9 mouse cellular contexts compared by ENCODE assay signal in the genomic region with DNA sequence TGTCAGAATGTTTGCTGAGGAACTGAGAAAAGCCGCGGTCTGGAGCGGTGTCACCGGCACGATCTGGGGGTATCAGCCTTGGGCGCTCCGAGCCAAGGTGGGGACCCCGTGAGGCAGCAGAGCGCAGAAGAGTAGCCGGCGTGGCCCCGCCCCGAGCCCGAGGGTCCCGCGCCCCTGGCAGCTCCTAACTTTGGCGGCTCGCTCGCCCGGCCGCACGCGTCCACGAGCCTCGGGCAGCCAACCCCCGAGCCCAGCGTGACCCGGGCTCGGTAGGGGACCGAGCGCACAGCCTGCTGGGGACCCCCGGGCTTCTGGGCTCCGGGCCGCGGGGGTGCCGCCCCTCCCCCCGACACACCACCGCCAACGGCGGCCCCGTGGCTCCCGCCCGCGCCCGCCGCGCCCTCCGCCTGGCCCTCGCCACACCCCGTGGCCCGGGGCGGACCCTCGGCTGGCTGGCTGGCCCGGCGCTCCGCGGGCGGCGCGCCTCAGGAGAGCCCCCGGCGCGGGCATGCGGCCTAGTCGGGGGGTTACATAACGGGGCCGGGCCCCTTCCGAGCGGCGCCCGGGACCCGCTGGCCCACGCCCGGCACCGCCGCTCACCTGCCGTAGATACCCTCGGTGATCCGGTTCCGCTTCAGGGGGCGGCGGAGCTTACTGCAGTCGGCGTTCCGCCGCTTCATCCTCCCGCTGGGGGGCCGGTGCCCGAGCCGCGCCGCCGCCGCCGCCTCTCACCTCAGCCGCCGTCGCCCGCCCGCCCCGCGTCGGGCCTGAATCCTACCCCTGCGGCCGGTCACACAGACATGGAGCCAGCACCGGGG. TPM values are rescaled to one million over a fixed set of nuclear protein-coding genes. Genes with fewer than 3 reads are reported as not detected.
DNase-seq lines count a peak whose midpoint lies in the region; ATAC-seq and TF ChIP-seq lines count a peak whose summit lies in the region.
"Had no signal": no experiment of that assay in that cellular context is flagged by ENCODE, and none has a peak within 500 bp of the region (broad histone marks: within the 10 kb centered on the region; RNA-seq: fewer than 3 reads in every experiment).

No protein-coding gene starts in this region.

- H3K4me2 ChIP-seq in CH12.LX (ENCODE audit: insufficient read depth, low read depth, poor library complexity, severe bottlenecking) = peak overlapping the region; percentile 80
- H3K4me2 ChIP-seq in heart, postnatal 0 days (ENCODE audit: low read depth, low read length) = peak overlapping the region; percentile 99
- peak overlapping the region; percentile 83 for H3K4me2 ChIP-seq in limb, embryonic 13.5 days (replicated peaks)
- H3K4me2 ChIP-seq in midbrain, embryonic 13.5 days (replicated peaks) = peak overlapping the region; percentile 83

- no peak for TF ChIP-seq RAD21 in CH12.LX (IDR thresholded peaks at IDR 0.05; ENCODE audit: low read depth, low read length)

- peak; percentile 28 for ATAC-seq in heart, postnatal 0 days (ENCODE audit: insufficient read depth, low read depth)
- peak; percentile 4; the same call in 1 of the 2 replicates for ATAC-seq in limb, embryonic 13.5 days (ENCODE audit: low FRiP score, low read depth)
- ATAC-seq in midbrain, embryonic 13.5 days = peak; percentile 9

- WGBS in heart, postnatal 0 days = under 1% methylated on average over 69 of the region's 106 CpGs
- under 1% methylated on average over 71 of the region's 106 CpGs for WGBS in limb, embryonic 13.5 days
- under 1% methylated on average over 94 of the region's 106 CpGs for WGBS in midbrain, embryonic 13.5 days

- DNase-seq in adrenal gland, postnatal 10 days = peak; percentile 73
- no peak for DNase-seq in adrenal gland, adult (ENCODE audit: inconsistent age in 2 of 2, low spot score in 1 of 2)
- peak; percentile 24 for DNase-seq in CH12.LX (ENCODE audit: extremely low read depth)
- DNase-seq in embryo, embryonic 9.5 days (ENCODE audit: extremely low spot score) = peak; percentile 60
- peak; percentile 27 for DNase-seq in heart, postnatal 0 days (ENCODE audit: low spot score)
- peak; percentile 70 to 87 for DNase-seq in spleen, postnatal 4 days (ENCODE audit: low spot score in 2 of 2)

- H3K4me3 ChIP-seq in CH12.LX (replicated peaks in 1 of 3; ENCODE audit: low read depth in 2 of 3, low read length in 2 of 3, poor library complexity in 1 of 3) = peak overlapping the region; percentile 55 to 95 (median 75)
- peak overlapping the region; percentile 84 for H3K4me3 ChIP-seq in heart, postnatal 0 days (ENCODE audit: low read depth, low read length)
- peak overlapping the region; percentile 98 for H3K4me3 ChIP-seq in limb, embryonic 13.5 days
- H3K4me3 ChIP-seq in midbrain, embryonic 13.5 days (replicated peaks) = peak overlapping the region; percentile 98

- dilution Hi-C loops in CH12.LX (cut with MboI; ENCODE audit: extremely low pct_ligation_motif_present, extremely low pct_unique_long_range_greater_than_20kb, low sequenced_read_pairs) = no loop called here

- no peak for TF ChIP-seq POLR2A in CH12.LX (IDR thresholded peaks at IDR 0.05; ENCODE audit: low read depth, low read length)

- peaks cover 4 to 13% of the 10 kb centered on the region in 2 experiments; a peak in 2 of 4 replicates for H3K4me1 ChIP-seq in CH12.LX (ENCODE audit: control insufficient read depth in 1 of 2, insufficient read depth in 2 of 2)
- peaks cover 26% of the 10 kb centered on the region for H3K4me1 ChIP-seq in heart, postnatal 0 days (ENCODE audit: control insufficient read depth, insufficient read depth)
- H3K4me1 ChIP-seq in limb, embryonic 13.5 days = peaks cover 36% of the 10 kb centered on the region
- H3K4me1 ChIP-seq in midbrain, embryonic 13.5 days (replicated peaks) = peaks cover 39% of the 10 kb centered on the region

- H3K27me3 ChIP-seq in CH12.LX (replicated peaks) = peaks cover 22% of the 10 kb centered on the region
- H3K27me3 ChIP-seq in heart, postnatal 0 days (ENCODE audit: control insufficient read depth, insufficient read depth, low read length) = 0 out of 2 replicates have a peak, but pooled peaks cover 4% of the 10 kb centered on the region
- H3K27me3 ChIP-seq in limb, embryonic 13.5 days = no peaks in the 10 kb centered on the region
- peaks cover 20% of the 10 kb centered on the region for H3K27me3 ChIP-seq in midbrain, embryonic 13.5 days

- peak overlapping the region; percentile 83 for H3K9ac ChIP-seq in CH12.LX (ENCODE audit: insufficient read depth, low read depth)
- peak overlapping the region; percentile 94 for H3K9ac ChIP-seq in heart, postnatal 0 days (replicated peaks; ENCODE audit: low read depth, low read length)
- H3K9ac ChIP-seq in limb, embryonic 13.5 days = peak overlapping the region; percentile 97
- peak overlapping the region; percentile 100 for H3K9ac ChIP-seq in midbrain, embryonic 13.5 days (replicated peaks)

- no peak for TF ChIP-seq EP300 in CH12.LX (IDR thresholded peaks at IDR 0.05; ENCODE audit: low read length)
- peak; percentile 16; the same call in 1 of the 2 replicates for TF ChIP-seq EP300 in heart, postnatal 0 days (IDR thresholded peaks at IDR 0.05; ENCODE audit: low read depth)

- peaks cover 3% of the 10 kb centered on the region; the same call in 1 of the 2 replicates for H3K79me2 ChIP-seq in CH12.LX (replicated peaks; ENCODE audit: control insufficient read depth, extremely low read depth, insufficient read depth, poor library complexity, severe bottlenecking)

- in situ Hi-C loops in CH12.LX (cut with MboI; ENCODE audit: low pct_ligation_motif_present, low pct_unique_long_range_greater_than_20kb, low sequenced_read_pairs) = no loop called here

- H3K36me3 ChIP-seq in CH12.LX (replicated peaks in 1 of 2; ENCODE audit: control insufficient read depth in 1 of 2, insufficient read depth in 1 of 2, low read length in 1 of 2) = peaks cover 0 to 2% of the 10 kb centered on the region in 2 experiments
- no peaks in the 10 kb centered on the region for H3K36me3 ChIP-seq in heart, postnatal 0 days (replicated peaks; ENCODE audit: control insufficient read depth, insufficient read depth, low read length)
- no peaks in the 10 kb centered on the region for H3K36me3 ChIP-seq in limb, embryonic 13.5 days
- H3K36me3 ChIP-seq in midbrain, embryonic 13.5 days = no peaks in the 10 kb centered on the region

- H3K9me3 ChIP-seq in CH12.LX (replicated peaks; ENCODE audit: low read length) = no peaks in the 10 kb centered on the region
- no peaks in the 10 kb centered on the region for H3K9me3 ChIP-seq in heart, postnatal 0 days (replicated peaks; ENCODE audit: control insufficient read depth, low read length)
- H3K9me3 ChIP-seq in limb, embryonic 13.5 days = no peaks in the 10 kb centered on the region
- no peaks in the 10 kb centered on the region for H3K9me3 ChIP-seq in midbrain, embryonic 13.5 days

- TF ChIP-seq CTCF in CH12.LX (conservative IDR thresholded peaks at IDR 0.05 in 1 of 2, IDR thresholded peaks at IDR 0.05 in 1 of 2; ENCODE audit: low read depth in 2 of 2, low read length in 2 of 2) = no peak
- no peak for TF ChIP-seq CTCF in heart, postnatal 0 days (IDR thresholded peaks at IDR 0.05; ENCODE audit: low read depth)

- no peak overlapping the region for H3K27ac ChIP-seq in CH12.LX (ENCODE audit: insufficient read depth, low read depth)
- H3K27ac ChIP-seq in heart, postnatal 0 days (ENCODE audit: low read depth) = peak overlapping the region; percentile 92
- H3K27ac ChIP-seq in limb, embryonic 13.5 days = peak overlapping the region; percentile 85
- peak overlapping the region; percentile 98 for H3K27ac ChIP-seq in midbrain, embryonic 13.5 days

TF ChIP-seq in CH12.LX, 34 proteins besides CTCF, POLR2A, EP300 and RAD21:
- no peak for TF ChIP-seq HCFC1 (IDR thresholded peaks at IDR 0.05; ENCODE audit: low read depth, low read length)
- TF ChIP-seq UBTF (IDR thresholded peaks at IDR 0.05; ENCODE audit: low read depth, low read length) = peak; percentile 80; the same call in 1 of the 2 replicates
- TF ChIP-seq TCF12 (IDR thresholded peaks at IDR 0.05; ENCODE audit: low read depth, low read length) = no peak
- TF ChIP-seq PAX5 (IDR thresholded peaks at IDR 0.05; ENCODE audit: low read length) = no peak
- TF ChIP-seq BHLHE40 (IDR thresholded peaks at IDR 0.05; ENCODE audit: low read depth, low read length) = peak; percentile 66
- TF ChIP-seq IRF4 (IDR thresholded peaks at IDR 0.05; ENCODE audit: low read depth, low read length) = peak; percentile 37; the same call in 1 of the 2 replicates
- TF ChIP-seq MXI1 (IDR thresholded peaks at IDR 0.05; ENCODE audit: low read depth, low read length) = 0 out of 2 replicates have a peak, but pooled peaks have one; percentile 22
- no peak for TF ChIP-seq E2F4 (IDR thresholded peaks at IDR 0.05; ENCODE audit: insufficient replicate concordance, low read depth, low read length)

RNA-seq across cellular contexts. Expression of a gene that starts 0.5 kb away (rescaled TPM):
- total RNA-seq in adrenal gland, postnatal 10 days (2021) = 10 to 100 TPM; 33.3 to 34.5 TPM
- total RNA-seq in CH12.LX (2012; rRNA removed) = 15.8 and 16.6 TPM in 2 replicates
- 17.3 and 19.6 TPM in 2 replicates for total RNA-seq in CH12.LX (2014; rRNA removed)
- polyA plus RNA-seq in CH12.LX (2012; ENCODE audit: insufficient read length, low read depth) = 19.8 and 22.3 TPM in 2 replicates
- total RNA-seq in heart, postnatal 0 days (2014; rRNA removed; ENCODE audit: low replicate concordance) = 23.5 and 32.1 TPM in 2 replicates
- 21.7 and 21.8 TPM in 2 replicates for polyA plus RNA-seq in heart, postnatal 0 days (2015; fragmentation: Nextera tagmentation; extraction: Ambion mirVana)
- 56.7 and 57.9 TPM in 2 replicates for polyA plus RNA-seq in limb, embryonic 13.5 days (2015; fragmentation: Nextera tagmentation; extraction: Ambion mirVana)
- 114 and 117 TPM in 2 replicates for polyA plus RNA-seq in midbrain, embryonic 13.5 days (2015; fragmentation: Nextera tagmentation; extraction: Ambion mirVana)

RNA-seq across cellular contexts. Expression of a gene that starts 11.7 kb away (rescaled TPM):
- total RNA-seq in adrenal gland, postnatal 10 days (2021) = 1 to 10 TPM; 2.5 to 7.2 TPM
- 0.92 and 1.1 TPM in 2 replicates for total RNA-seq in CH12.LX (2012; rRNA removed)
- 0.82 and 1.3 TPM in 2 replicates for total RNA-seq in CH12.LX (2014; rRNA removed)
- polyA plus RNA-seq in CH12.LX (2012; ENCODE audit: insufficient read length, low read depth) = 0.79 and 1.1 TPM in 2 replicates
- 5.3 and 7.7 TPM in 2 replicates for total RNA-seq in heart, postnatal 0 days (2014; rRNA removed; ENCODE audit: low replicate concordance)
- polyA plus RNA-seq in heart, postnatal 0 days (2015; fragmentation: Nextera tagmentation; extraction: Ambion mirVana) = 10.1 and 10.3 TPM in 2 replicates
- 2.9 and 5.5 TPM in 2 replicates for polyA plus RNA-seq in limb, embryonic 13.5 days (2015; fragmentation: Nextera tagmentation; extraction: Ambion mirVana)
- polyA plus RNA-seq in midbrain, embryonic 13.5 days (2015; fragmentation: Nextera tagmentation; extraction: Ambion mirVana) = 0.73 and 1.1 TPM in 2 replicates
- polyA plus RNA-seq: large intestine, adult 2 months had no signal

Comparison
In these comparisons a context has a peak if more than half of its experiments do, and no peak if none do; other contexts are left out.
1. DNase-seq: peak in adrenal gland, postnatal 10 days (single experiment), CH12.LX (single experiment), embryo, embryonic 9.5 days (single experiment), heart, postnatal 0 days (single experiment) and spleen, postnatal 4 days (2 of 2); none in adrenal gland, adult (0 of 2).
2. Peak in every context shown above with its lines, with median percentiles within 50 percentile points of each other: H3K4me2 ChIP-seq, H3K4me3 ChIP-seq, H3K9ac ChIP-seq and ATAC-seq.